ENCODE assay signal across 7 mouse cellular contexts in the genomic region with DNA sequence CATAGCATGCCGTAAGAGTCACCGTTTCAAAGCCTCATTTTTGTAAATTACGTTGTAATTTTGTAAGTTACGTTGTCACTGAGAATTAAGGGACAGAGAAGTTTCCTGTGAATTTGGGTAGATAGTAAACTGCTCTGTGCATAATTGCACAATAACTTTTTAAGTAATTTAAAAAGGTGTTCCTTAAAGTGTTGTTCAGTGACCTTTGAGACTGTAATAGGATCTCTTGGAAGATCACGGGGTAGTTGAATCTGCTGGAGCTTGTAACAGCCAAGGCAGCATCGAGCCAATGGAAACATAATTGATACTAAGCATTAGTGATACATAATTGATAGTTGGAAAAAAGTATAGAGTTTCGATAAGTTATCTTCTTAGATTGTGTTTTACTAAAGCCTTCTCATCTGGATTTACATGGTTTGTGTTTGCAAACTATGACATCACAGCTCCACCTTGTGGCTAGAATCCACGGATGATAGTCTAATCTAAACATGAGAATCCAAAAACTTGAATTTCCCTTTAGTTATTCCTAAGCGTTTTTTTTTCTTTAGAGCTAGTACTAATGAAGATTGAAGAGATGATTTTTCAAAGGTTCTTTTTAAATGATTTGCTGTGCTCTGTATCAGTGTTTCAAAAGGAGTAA.
DNase-seq lines count a peak whose midpoint lies in the region; ATAC-seq and TF ChIP-seq lines count a peak whose summit lies in the region.

No protein-coding gene starts in this region.

- peak; percentile 58 for TF ChIP-seq CTCF in liver, adult 2 months (IDR thresholded peaks at IDR 0.05; ENCODE audit: low read depth, low read length)

- 62% methylated on average over 9 of the region's 9 CpGs for WGBS in liver, adult 2 months
- WGBS in liver, embryonic 12.5 days (ENCODE audit: insufficient replicate concordance), result 58% methylated on average over 9 of the region's 9 CpGs

- DNase-seq in liver, adult 2 months (ENCODE audit: extremely low read depth, low read depth, low spot score), result peak; percentile 33
- DNase-seq in Muller cell, postnatal 12 days (ENCODE audit: inconsistent ontology term), result peak; percentile 30
- peak; percentile 9 for DNase-seq in c-Kit-positive CD71-positive TER-119-negative erythroid progenitor cells, embryonic 14.5 days (ENCODE audit: low read depth)
- peak; percentile 64 for DNase-seq in layer of hippocampus, postnatal 10 days (ENCODE audit: low spot score in 2 of 2)
- DNase-seq in right cerebral cortex, adult 2 months (ENCODE audit: low spot score in 2 of 2), result peak; percentile 67 to 78

- H3K9ac ChIP-seq in liver, adult 2 months (ENCODE audit: low read depth, low read length), result no peak overlapping the region
- H3K9ac ChIP-seq in liver, embryonic 12.5 days, result no peak overlapping the region

- no peaks in the 10 kb centered on the region for H3K27me3 ChIP-seq in liver, adult 2 months (ENCODE audit: control insufficient read depth, insufficient read depth, low read length)
- H3K27me3 ChIP-seq in liver, embryonic 12.5 days (replicated peaks), result no peaks in the 10 kb centered on the region

- no peaks in the 10 kb centered on the region for H3K9me3 ChIP-seq in liver, embryonic 12.5 days (replicated peaks)

- no peak for ATAC-seq in liver, embryonic 12.5 days
- ATAC-seq in granulocyte monocyte progenitor cell, adult 5-6 weeks (replicated peaks; ENCODE audit: poor library complexity, severe bottlenecking), result peak; percentile 65

- no peaks in the 10 kb centered on the region for H3K79me2 ChIP-seq in liver, adult 2 months (ENCODE audit: control insufficient read depth, insufficient read depth, low read length)

- no peak for TF ChIP-seq POLR2A in liver, adult 2 months (IDR thresholded peaks at IDR 0.05; ENCODE audit: extremely low read depth, insufficient read depth, low read length)

- H3K4me1 ChIP-seq in liver, adult 2 months (ENCODE audit: control insufficient read depth, insufficient read depth, low read length), result no peaks in the 10 kb centered on the region
- no peaks in the 10 kb centered on the region for H3K4me1 ChIP-seq in liver, embryonic 12.5 days

- H3K36me3 ChIP-seq in liver, adult 2 months (ENCODE audit: control insufficient read depth, insufficient read depth, low read length), result no peaks in the 10 kb centered on the region
- H3K36me3 ChIP-seq in liver, embryonic 12.5 days, result no peaks in the 10 kb centered on the region

- H3K4me3 ChIP-seq in liver, adult 2 months (ENCODE audit: insufficient read depth, low read depth, low read length), result no peak overlapping the region
- H3K4me3 ChIP-seq in liver, embryonic 12.5 days, result no peak overlapping the region

- no peak overlapping the region for H3K4me2 ChIP-seq in liver, embryonic 12.5 days

- H3K27ac ChIP-seq in liver, adult 2 months (replicated peaks; ENCODE audit: insufficient read depth, low read depth, low read length), result no peak overlapping the region
- no peak overlapping the region for H3K27ac ChIP-seq in liver, embryonic 12.5 days

Comparison
In these comparisons a context has a peak if more than half of its experiments do, and no peak if none do; other contexts are left out.
1. DNase-seq: peak in every context shown above with its lines; median percentile 72 in right cerebral cortex, adult 2 months; 64 in layer of hippocampus, postnatal 10 days; 33 in liver, adult 2 months; 30 in Muller cell, postnatal 12 days; 9 in c-Kit-positive CD71-positive TER-119-negative erythroid progenitor cells, embryonic 14.5 days.